Mouse (Mus musculus) hindbrain, embryonic 13.5 days (tissue): ENCODE measurements around the gene Itgb7. TPM values are rescaled to one million over a fixed set of nuclear protein-coding genes. Genes with fewer than 3 reads are reported as not detected.
A peak's percentile ranks its signal among the peaks of the same experiment; 100 is the strongest.

Experiments
- ATAC-seq: fragments of 200-750 bp; cut with Nextera tagmentation; 2 replicates; pipeline ENCODE4 v1.8.0; 2017; ENCODE audit warnings: moderate TSS enrichment; ENCODE audit not compliant: low FRiP score
- H3K27ac ChIP-seq: fragments of 300-500 bp; sonication (generic); 2 replicates; pipeline ENCODE4 v1.5.1; 2015; ENCODE audit warnings: inconsistent platforms, mild to moderate bottlenecking, moderate library complexity
- H3K27me3 ChIP-seq: fragments of 300-500 bp; sonication (generic); 2 replicates; pipeline ENCODE4 v1.6.1; 2015; ENCODE audit warnings: mild to moderate bottlenecking, inconsistent platforms
- H3K36me3 ChIP-seq: fragments of 300-500 bp; sonication (generic); 2 replicates; pipeline ENCODE4 v1.6.1; 2015; ENCODE audit warnings: mild to moderate bottlenecking, inconsistent platforms
- H3K4me1 ChIP-seq: fragments of 300-500 bp; sonication (generic); replicated peaks from 2 replicates; pipeline ENCODE4 v1.6.1; 2015; ENCODE audit warnings: inconsistent platforms
- H3K4me2 ChIP-seq: fragments of 300-500 bp; sonication (generic); 2 replicates; pipeline ENCODE4 v1.6.1; 2015; ENCODE audit warnings: inconsistent platforms, mild to moderate bottlenecking, moderate library complexity
- H3K4me3 ChIP-seq: fragments of 300-500 bp; sonication (generic); 2 replicates; pipeline ENCODE4 v1.5.1; 2015; ENCODE audit warnings: mild to moderate bottlenecking, inconsistent platforms
- H3K9ac ChIP-seq: fragments of 300-500 bp; sonication (generic); 2 replicates; pipeline ENCODE4 v1.6.1; 2015; ENCODE audit warnings: mild to moderate bottlenecking, inconsistent platforms
- H3K9me3 ChIP-seq: fragments of 300-500 bp; sonication (generic); 2 replicates; pipeline ENCODE4 v1.6.1; 2016; ENCODE audit warnings: inconsistent platforms
- WGBS: fragments of 180-500 bp; shearing (Covaris S2); methylation state at CpG from one replicate; pipeline ENCODE4 v1.1.7; 2015; 5-methylcytosine and 5-hydroxymethylcytosine counted together
- polyA plus RNA-seq: library from polyadenylated mRNA; unstranded; fragments of >200 nt; fragmentation: Nextera tagmentation; extraction: Ambion mirVana; gene quantifications from 2 replicates; pipeline ENCODE4 v1.2.1, GENCODE M21; 2015

Gene Itgb7
- polyA plus RNA-seq, 1 experiment from 2014 or later = 0.45 TPM

DNA sequence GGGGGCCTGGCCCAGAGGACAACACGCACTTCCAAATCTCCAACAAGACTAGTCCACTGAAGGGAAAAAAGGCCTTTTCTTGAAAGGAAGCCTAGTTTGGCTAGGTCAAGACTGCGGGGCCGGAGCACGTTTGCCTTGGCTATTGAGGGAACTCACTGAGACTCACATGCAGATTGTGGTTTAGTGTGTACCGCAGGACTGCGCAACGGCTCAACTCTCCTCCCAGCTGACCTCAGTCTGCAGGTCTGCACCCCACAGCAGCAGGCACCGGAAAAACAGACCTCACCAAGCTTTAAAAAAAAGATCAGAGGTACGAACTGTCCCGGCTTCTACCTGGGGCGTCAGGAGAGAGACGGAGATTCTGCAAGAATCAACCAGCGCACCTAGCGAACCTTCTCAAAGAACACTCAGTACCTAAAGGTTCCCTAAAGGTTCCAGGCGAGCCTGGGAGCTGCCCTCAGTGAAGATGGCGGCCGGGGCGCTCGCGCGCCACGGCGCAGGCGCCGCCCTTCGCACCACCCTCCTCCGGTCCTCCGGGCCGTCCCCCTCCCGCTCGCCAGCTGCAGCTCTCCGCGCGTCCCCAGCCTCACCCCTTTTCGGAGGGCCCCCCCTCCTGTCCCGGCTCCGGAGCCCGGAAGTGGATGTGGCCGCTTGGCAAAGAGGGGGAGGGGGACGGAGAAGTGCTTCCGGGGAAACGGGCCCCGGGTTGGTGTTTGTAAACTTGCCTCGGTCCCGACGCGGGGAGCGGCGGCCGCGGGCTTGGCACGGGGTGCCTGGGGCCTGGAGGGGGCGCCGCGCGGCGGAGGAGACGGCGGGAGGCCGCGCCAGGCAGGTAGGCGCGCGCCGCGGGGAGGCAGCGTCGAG, 28.5 kb downstream of the Itgb7 start, which contains the start of gene Zfp740:
Gene Zfp740 (plus strand): TSS at position 279 of the 864 bp plus-strand sequence.
- Histone ChIP-seq H3K36me3 (peaks cover 26% of the 10 kb centered on the region), H3K4me3 (peak within 1 kb of the TSS; percentile 72), H3K27me3 (no peaks in the 10 kb centered on the region), H3K4me1 (peaks cover 53% of the 10 kb centered on the region), H3K4me2 (peak within 1 kb of the TSS; percentile 79), H3K27ac (peak within 1 kb of the TSS; percentile 98), H3K9ac (peak within 1 kb of the TSS; percentile 87), H3K9me3 (no peaks in the 10 kb centered on the region)
- ATAC-seq = peak; percentile 95
- under 1% methylated on average over 46 of the region's 68 CpGs for WGBS

DNA sequence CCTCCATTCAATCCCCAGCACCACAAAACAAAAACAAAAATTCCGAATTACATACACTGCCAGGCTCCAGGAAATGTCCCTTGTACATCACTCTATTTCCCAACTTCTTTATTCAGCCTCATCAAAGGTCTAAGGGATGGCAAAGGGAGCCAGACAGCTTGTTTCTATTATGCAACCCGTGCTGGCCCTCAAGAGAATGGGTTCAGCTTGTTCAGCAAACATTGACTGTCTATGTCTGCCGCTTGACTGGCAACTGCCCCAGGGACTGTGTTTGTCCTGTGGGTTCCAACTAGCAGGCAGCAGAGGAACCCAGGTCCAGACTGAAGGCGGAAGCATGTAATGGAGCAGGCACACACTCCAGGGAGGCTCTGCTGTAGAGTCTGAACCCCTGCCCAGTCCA, 32.9 kb downstream of the Itgb7 start:
- no peaks in the 10 kb centered on the region for H3K27me3 ChIP-seq
- H3K9me3 ChIP-seq = no peaks in the 10 kb centered on the region
- H3K4me3 ChIP-seq = no peak overlapping the region
- H3K27ac ChIP-seq = no peak overlapping the region
- H3K4me1 ChIP-seq = peaks cover 15% of the 10 kb centered on the region
- H3K9ac ChIP-seq = no peak overlapping the region
- no peaks in the 10 kb centered on the region for H3K36me3 ChIP-seq
- no peak overlapping the region for H3K4me2 ChIP-seq
- WGBS = 75% methylated on average over 4 of the region's 4 CpGs
- ATAC-seq = no peak

DNA sequence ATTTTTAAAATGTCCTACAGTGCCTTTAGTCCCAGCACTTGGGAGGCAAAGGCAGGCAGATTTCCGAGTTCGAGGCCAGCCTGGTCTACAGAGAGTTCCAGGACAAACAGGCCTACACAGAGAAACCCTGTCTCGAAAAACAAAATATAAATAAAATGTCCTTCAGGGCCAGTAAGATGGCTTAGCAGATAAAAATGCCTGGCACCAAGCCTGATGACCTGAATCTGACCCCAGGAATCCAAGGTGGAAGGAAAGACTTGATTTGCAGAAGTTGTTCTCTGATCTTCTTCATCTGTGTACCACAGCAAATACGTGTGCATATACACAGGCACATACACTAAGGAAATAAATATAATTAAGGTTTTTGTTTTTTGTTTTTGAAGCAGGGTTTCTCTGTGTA, 36.4 kb downstream of the Itgb7 start:
- no peak overlapping the region for H3K9ac ChIP-seq
- WGBS = 90% methylated on average over 4 of the region's 4 CpGs
- no peaks in the 10 kb centered on the region for H3K9me3 ChIP-seq
- no peak overlapping the region for H3K27ac ChIP-seq
- H3K4me1 ChIP-seq = 0 out of 2 replicates have a peak, but pooled peaks cover 4% of the 10 kb centered on the region
- H3K27me3 ChIP-seq = no peaks in the 10 kb centered on the region
- no peak overlapping the region for H3K4me2 ChIP-seq
- H3K4me3 ChIP-seq = no peak overlapping the region
- H3K36me3 ChIP-seq = no peaks in the 10 kb centered on the region
- ATAC-seq = no peak

DNA sequence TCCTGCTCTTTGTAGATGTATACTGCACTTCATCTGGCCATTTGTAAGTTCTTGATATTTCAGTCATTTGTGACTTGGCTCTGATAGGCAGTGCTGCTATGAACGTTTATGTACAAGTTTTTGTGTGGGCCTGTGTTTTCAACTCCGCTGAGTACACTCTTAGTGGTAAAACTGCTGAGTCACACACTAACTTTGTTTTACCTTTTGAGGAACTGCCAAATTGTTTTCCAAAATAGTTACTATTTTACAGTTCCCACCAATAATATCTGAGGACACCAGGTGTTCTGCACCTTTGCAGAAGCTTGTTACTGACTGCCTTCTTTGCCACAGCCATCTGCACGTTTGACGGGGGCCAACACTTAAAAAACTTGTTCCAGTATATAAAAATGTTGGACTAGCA, 37.3 kb downstream of the Itgb7 start:
- H3K4me2 ChIP-seq = no peak overlapping the region
- no peak overlapping the region for H3K9ac ChIP-seq
- WGBS = 85% methylated on average over 4 of the region's 4 CpGs
- no peak for ATAC-seq
- H3K36me3 ChIP-seq = no peaks in the 10 kb centered on the region
- no peak overlapping the region for H3K27ac ChIP-seq
- H3K9me3 ChIP-seq = no peaks in the 10 kb centered on the region
- 0 out of 2 replicates have a peak, but pooled peaks cover 4% of the 10 kb centered on the region for H3K4me1 ChIP-seq
- no peak overlapping the region for H3K4me3 ChIP-seq
- H3K27me3 ChIP-seq = no peaks in the 10 kb centered on the region

DNA sequence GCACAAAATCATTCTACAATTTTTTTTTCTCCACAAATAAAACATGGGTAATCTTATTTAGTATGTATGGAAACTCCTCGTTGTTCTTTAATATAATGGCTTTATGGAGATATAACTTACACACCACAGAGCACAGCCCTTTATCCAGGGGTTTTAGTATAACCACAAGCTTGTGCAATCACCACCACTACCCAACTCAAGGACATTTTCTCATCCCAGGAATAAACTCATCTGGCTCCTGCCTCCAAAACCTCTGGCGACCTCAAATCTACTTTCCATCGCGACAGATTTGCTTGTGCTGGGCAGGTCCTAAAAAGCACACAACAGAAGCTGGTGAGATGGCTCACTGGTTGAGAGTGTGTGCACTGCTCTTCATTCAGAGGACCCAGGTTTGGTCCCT, 38.1 kb downstream of the Itgb7 start:
- Histone ChIP-seq H3K27ac (no peak overlapping the region), H3K9ac (no peak overlapping the region), H3K4me3 (no peak overlapping the region), H3K36me3 (no peaks in the 10 kb centered on the region), H3K27me3 (no peaks in the 10 kb centered on the region), H3K4me2 (no peak overlapping the region), H3K9me3 (no peaks in the 10 kb centered on the region), H3K4me1 (no peaks in the 10 kb centered on the region)
- WGBS = 88% methylated on average over 4 of the region's 4 CpGs
- no peak for ATAC-seq

DNA sequence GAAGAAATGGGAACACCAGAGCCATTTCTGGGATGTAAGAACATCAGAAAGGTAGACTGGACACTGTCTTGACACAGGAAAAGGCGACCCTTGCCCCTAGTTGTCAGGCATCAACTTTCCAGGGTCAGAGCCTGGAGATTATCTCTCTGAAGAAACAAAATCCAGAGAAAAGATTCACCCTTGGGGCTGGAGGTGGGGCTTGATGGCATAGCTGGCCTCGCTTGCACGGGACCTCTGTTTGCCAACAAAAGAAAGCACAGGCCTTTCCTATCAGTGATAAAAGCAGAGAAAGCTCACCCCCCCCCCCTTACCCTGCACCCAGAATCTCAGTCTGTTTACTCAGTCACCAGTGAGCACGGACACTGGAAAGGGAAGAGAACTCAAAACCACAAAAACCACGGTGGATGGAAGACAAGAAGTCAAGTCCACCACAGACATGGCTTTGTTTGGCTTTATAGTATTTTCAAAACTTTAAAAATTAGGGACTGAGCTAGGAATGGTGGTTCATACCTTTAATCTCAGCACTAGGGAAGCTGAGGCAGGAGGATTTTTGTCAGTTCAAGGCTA, 38.8 kb downstream of the Itgb7 start:
- H3K36me3 ChIP-seq = no peaks in the 10 kb centered on the region
- 67% methylated on average over 5 of the region's 5 CpGs for WGBS
- H3K9ac ChIP-seq = no peak overlapping the region
- ATAC-seq = no peak
- H3K4me1 ChIP-seq = no peaks in the 10 kb centered on the region
- H3K27ac ChIP-seq = no peak overlapping the region
- H3K27me3 ChIP-seq = no peaks in the 10 kb centered on the region
- H3K9me3 ChIP-seq = no peaks in the 10 kb centered on the region
- no peak overlapping the region for H3K4me3 ChIP-seq
- no peak overlapping the region for H3K4me2 ChIP-seq

DNA sequence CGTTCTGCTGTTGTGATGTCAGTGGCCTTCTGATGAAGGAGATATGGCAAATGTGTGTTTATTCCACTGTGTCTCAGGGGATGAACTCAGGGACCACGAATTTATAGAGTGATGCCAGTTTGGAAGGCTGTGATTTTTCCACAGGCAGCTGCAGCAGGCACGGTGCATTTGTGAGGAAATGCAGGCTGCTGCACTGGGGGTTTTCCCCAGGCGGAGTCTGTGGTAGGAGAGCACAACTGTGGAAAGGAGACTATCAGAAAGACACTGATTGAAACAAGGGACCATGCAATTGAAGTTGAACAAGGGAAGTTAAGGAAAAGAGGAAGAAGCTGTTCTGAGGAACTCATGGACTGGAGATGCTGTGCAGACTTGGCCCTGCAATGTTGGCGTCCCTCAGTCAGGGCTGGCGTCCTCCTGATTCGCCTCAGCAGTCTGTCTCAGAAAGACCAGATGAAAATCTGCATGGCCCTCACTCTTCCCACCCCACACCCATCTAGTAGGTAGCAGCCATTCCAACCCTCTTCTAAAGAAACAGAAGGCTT, 39.4 kb downstream of the Itgb7 start:
- H3K9ac ChIP-seq = peak overlapping the region; percentile 40
- no peaks in the 10 kb centered on the region for H3K27me3 ChIP-seq
- 0 out of 2 replicates have a peak, but pooled peaks cover 4% of the 10 kb centered on the region for H3K36me3 ChIP-seq
- no peak for ATAC-seq
- H3K4me1 ChIP-seq = no peaks in the 10 kb centered on the region
- no peak overlapping the region for H3K4me3 ChIP-seq
- no peaks in the 10 kb centered on the region for H3K9me3 ChIP-seq
- no peak overlapping the region for H3K4me2 ChIP-seq
- no peak overlapping the region for H3K27ac ChIP-seq
- WGBS = 80% methylated on average over 7 of the region's 7 CpGs

DNA sequence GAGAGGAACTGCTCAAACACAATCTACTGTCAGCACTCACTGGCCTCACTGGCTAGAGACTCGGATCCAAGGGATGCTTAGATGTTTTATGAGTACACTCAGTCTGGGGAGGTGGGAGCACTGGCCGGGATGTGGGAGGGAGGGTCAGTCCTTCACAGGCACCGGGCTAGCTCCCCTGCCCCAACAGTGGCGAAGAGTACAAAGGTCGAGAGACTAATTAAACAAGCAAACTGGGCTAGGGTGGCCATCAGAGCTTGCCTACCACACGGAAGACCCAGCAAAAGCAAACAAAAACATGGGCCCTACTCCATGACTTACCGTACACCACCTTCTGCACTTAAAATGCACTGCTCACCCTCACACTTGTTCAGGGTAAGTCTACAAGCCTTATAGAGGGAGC, 40.0 kb downstream of the Itgb7 start:
- Histone ChIP-seq H3K36me3 (0 out of 2 replicates have a peak, but pooled peaks cover 7% of the 10 kb centered on the region), H3K9ac (no peak overlapping the region), H3K9me3 (no peaks in the 10 kb centered on the region), H3K27ac (no peak overlapping the region), H3K4me3 (no peak overlapping the region), H3K27me3 (no peaks in the 10 kb centered on the region), H3K4me2 (no peak overlapping the region), H3K4me1 (no peaks in the 10 kb centered on the region)
- 79% methylated on average over 7 of the region's 7 CpGs for WGBS
- ATAC-seq = no peak

DNA sequence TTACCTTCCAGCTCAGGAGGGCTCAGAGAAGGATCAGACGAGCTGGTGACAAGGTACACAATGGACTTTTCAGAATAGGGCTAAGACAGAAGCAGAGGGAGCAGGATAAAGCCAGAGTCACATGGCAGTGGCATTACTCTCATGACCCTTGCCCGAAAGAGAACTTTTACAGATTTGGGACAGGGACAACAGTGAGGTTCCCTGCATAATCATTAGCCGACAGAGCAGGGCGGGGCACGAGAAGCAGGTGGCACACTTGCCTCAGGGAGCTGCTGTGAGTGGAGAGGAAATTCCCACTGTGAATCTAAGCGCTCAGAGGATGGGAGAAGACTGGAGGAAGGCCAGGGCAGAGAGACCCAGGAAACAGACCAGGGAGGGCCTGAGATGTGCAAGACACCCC, 42.9 kb downstream of the Itgb7 start:
- no peaks in the 10 kb centered on the region for H3K27me3 ChIP-seq
- no peaks in the 10 kb centered on the region for H3K4me1 ChIP-seq
- no peak overlapping the region for H3K4me2 ChIP-seq
- H3K9ac ChIP-seq = no peak overlapping the region; the same call in 1 of the 2 replicates
- H3K27ac ChIP-seq = no peak overlapping the region
- no peaks in the 10 kb centered on the region for H3K9me3 ChIP-seq
- no peak overlapping the region for H3K4me3 ChIP-seq
- 61% methylated on average over 6 of the region's 6 CpGs for WGBS
- H3K36me3 ChIP-seq = peaks cover 30% of the 10 kb centered on the region
- ATAC-seq = no peak

DNA sequence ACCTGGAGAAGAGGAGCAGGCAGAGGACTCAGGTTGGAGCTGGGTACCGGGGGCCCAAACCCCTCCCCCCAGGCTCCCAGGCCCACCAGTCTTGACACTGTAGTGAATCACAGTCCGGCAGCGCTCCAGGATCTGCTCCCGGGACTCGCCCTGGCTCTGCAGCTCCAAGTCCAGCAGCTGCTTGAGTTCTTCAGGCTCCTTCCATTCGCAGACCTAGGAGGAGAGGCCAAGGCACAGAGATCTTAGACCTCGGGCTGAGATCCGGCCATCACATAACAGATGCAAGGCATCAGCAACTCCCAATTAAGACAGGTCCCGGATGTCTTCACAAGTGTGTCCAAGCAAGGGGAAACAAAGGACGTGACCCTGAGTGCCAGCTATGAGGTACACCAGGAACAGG, 43.6 kb downstream of the Itgb7 start:
- no peak overlapping the region for H3K4me2 ChIP-seq
- H3K9me3 ChIP-seq = no peaks in the 10 kb centered on the region
- H3K27ac ChIP-seq = no peak overlapping the region
- no peak overlapping the region for H3K4me3 ChIP-seq
- no peak overlapping the region for H3K9ac ChIP-seq
- no peak for ATAC-seq
- H3K27me3 ChIP-seq = no peaks in the 10 kb centered on the region
- WGBS = 92% methylated on average over 10 of the region's 10 CpGs
- peaks cover 36% of the 10 kb centered on the region for H3K36me3 ChIP-seq
- H3K4me1 ChIP-seq = no peaks in the 10 kb centered on the region

DNA sequence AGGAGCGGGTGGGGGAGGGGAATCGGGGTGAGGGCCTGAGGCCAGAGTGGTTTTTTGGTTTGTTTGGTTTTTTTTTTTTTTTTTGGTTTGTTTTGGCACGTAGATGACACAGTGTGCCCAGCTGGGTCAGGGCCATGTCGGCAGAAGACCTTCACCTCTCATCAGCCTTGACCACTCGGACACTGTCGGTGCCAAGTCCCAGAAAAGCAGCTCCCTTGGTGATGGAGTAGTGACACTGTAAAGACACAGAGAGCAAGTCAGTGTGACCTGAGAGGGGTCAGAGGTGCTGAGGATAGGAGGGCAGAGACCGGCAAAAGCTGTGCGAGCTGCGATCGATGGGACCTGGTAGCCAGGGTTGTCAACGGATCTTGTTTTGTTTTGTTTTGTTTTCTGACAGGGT, 45.5 kb downstream of the Itgb7 start:
- H3K9ac ChIP-seq = no peak overlapping the region
- H3K4me3 ChIP-seq = no peak overlapping the region
- no peak overlapping the region for H3K4me2 ChIP-seq
- ATAC-seq = no peak
- 85% methylated on average over 11 of the region's 11 CpGs for WGBS
- no peaks in the 10 kb centered on the region for H3K9me3 ChIP-seq
- H3K27ac ChIP-seq = no peak overlapping the region
- no peaks in the 10 kb centered on the region for H3K27me3 ChIP-seq
- no peaks in the 10 kb centered on the region for H3K4me1 ChIP-seq
- H3K36me3 ChIP-seq = peaks cover 36% of the 10 kb centered on the region

DNA sequence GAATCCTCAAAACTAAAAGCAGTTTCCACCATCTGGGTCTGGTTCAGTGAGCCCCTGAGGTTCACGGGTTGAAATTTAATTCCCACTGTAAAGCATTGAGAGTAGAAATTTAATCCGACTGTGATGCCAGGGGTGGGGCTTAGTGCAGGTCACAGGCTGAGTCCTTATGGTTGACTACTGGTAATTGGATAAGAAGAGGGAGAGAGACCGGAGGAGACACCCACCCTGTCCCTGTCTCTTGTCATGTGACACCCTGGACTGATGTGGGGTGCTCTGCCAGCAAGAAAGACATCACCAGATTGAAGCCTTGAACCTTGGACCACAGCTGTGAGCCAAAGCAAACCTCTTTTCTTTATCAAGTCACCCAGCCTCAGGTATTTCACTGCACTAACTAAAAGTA, 48.7 kb downstream of the Itgb7 start:
- Histone ChIP-seq H3K27me3 (no peaks in the 10 kb centered on the region), H3K9ac (no peak overlapping the region), H3K36me3 (peaks cover 36% of the 10 kb centered on the region), H3K4me2 (no peak overlapping the region), H3K9me3 (no peaks in the 10 kb centered on the region), H3K4me3 (no peak overlapping the region), H3K4me1 (no peaks in the 10 kb centered on the region), H3K27ac (no peak overlapping the region)
- WGBS = 88% methylated on average over 3 of the region's 3 CpGs
- no peak for ATAC-seq
